Mouse (Mus musculus) left cerebral cortex, adult 6 months (tissue): Measurements from ENCODE around the gene H2-M2. TPM values are rescaled to one million over a fixed set of nuclear protein-coding genes. Genes with fewer than 3 reads are reported as not detected.

Experiments used
- long read RNA-seq, 2 experiments: library from polyadenylated mRNA; unstranded; transcript quantifications; one replicate each; pipeline ENCODE4 v2.0.0; 2019 to 2020
- polyA plus RNA-seq: library from polyadenylated mRNA; unstranded; fragments of <200 nt; fragmentation: Nextera tagmentation; gene quantifications from 2 replicates; pipeline ENCODE4 v1.2.3, GENCODE M21; 2021

H2-M2 gene
- not detected in 2 replicates for polyA plus RNA-seq
- long read RNA-seq, experiment 1 = 0 reads
- long read RNA-seq, experiment 2 = 0 reads

GRCm38 (mm10) chr17:37483452-37483851 lies at the start of gene H2-M2:
H2-M2 (minus strand) TSS chr17:37483552.

GRCm38 (mm10) chr17:37507730-37508129 lies 24.4 kb upstream of the H2-M2 start, which contains the start of gene Olfr111:
Olfr111 (plus strand) TSS chr17:37508030.

GRCm38 (mm10) chr17:37491930-37492518 lies 8.7 kb upstream of the H2-M2 start, which contains the start of gene Olfr110:
Olfr110 (plus strand) TSS chr17:37492468.

GRCm38 (mm10) chr17:37458616-37459015 lies 24.7 kb downstream of the H2-M2 start, which contains the start of gene Olfr109:
Olfr109 (plus strand) TSS chr17:37458916.

DNA sequence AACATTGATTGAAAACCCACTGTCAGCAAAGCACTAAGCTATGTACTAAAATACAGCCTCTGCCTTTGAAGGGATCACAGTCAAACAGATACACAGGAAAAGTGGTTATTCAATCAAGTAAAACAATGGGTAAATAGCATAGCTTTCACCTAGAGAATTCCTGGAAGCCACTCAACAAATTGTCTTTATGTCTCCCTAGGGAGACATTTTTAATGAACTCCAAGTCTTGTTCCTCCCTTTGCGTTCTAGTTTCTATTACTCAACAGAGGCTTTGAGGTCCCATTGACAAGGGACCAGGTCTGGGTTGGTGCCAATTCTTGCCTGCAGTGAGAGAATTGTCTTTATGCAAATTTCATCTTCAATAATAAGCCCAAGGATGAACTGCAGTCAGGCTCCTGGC lies 38.2 kb downstream of the H2-M2 start, which contains the start of gene Olfr108:
TSS of gene Olfr108 (plus strand) at position 301 of the 400 bp plus-strand sequence.

Other genes starting within 250 kb of the H2-M2 start
- not detected in 2 replicates for gene Olfr97, start 246.2 kb downstream of the H2-M2 start, polyA plus RNA-seq
- not detected in 2 replicates for gene Olfr98, start 219.8 kb downstream of the H2-M2 start, polyA plus RNA-seq
- gene H2-M3, start 213.3 kb downstream of the H2-M2 start, polyA plus RNA-seq = 4.9 and 5.0 TPM in 2 replicates
- gene Olfr99, start 200.1 kb downstream of the H2-M2 start, polyA plus RNA-seq = not detected in 2 replicates
- not detected in 2 replicates for gene Olfr101, start 179.2 kb downstream of the H2-M2 start, polyA plus RNA-seq
- not detected in 2 replicates for gene Olfr102, start 166.5 kb downstream of the H2-M2 start, polyA plus RNA-seq
- gene Olfr103, start 143.9 kb downstream of the H2-M2 start, polyA plus RNA-seq = not detected in 2 replicates
- not detected in 2 replicates for gene Olfr104-ps, start 124.0 kb downstream of the H2-M2 start, polyA plus RNA-seq
- not detected in 2 replicates for gene Olfr105-ps, start 104.5 kb downstream of the H2-M2 start, polyA plus RNA-seq
- gene Olfr106-ps, start 93.2 kb downstream of the H2-M2 start, polyA plus RNA-seq = not detected in 2 replicates
- not detected in 2 replicates for gene Olfr107, start 84.3 kb downstream of the H2-M2 start, polyA plus RNA-seq
- not detected in 2 replicates for gene Olfr108, start 38.1 kb downstream of the H2-M2 start, polyA plus RNA-seq
- gene Olfr109, start 24.6 kb downstream of the H2-M2 start, polyA plus RNA-seq = not detected in 2 replicates
- not detected in 2 replicates for gene Olfr110, start 8.9 kb upstream of the H2-M2 start, polyA plus RNA-seq
- gene Olfr111, start 24.5 kb upstream of the H2-M2 start, polyA plus RNA-seq = 0.11 TPM in 1 of 2 replicates, not detected in the other
- not detected in 2 replicates for gene Olfr112, start 85.9 kb upstream of the H2-M2 start, polyA plus RNA-seq
- gene Olfr113, start 94.1 kb upstream of the H2-M2 start, polyA plus RNA-seq = not detected in 2 replicates
- not detected in 2 replicates for gene Olfr114, start 109.2 kb upstream of the H2-M2 start, polyA plus RNA-seq
- not detected in 2 replicates for gene Olfr115, start 143.6 kb upstream of the H2-M2 start, polyA plus RNA-seq
- not detected in 2 replicates for gene Olfr116, start 143.6 kb upstream of the H2-M2 start, polyA plus RNA-seq
- gene Olfr117, start 180.2 kb upstream of the H2-M2 start, polyA plus RNA-seq = not detected in 2 replicates
- not detected in 2 replicates for gene Olfr118, start 183.4 kb upstream of the H2-M2 start, polyA plus RNA-seq
- gene Olfr119, start 213.0 kb upstream of the H2-M2 start, polyA plus RNA-seq = not detected in 2 replicates
- gene Olfr120, start 238.3 kb upstream of the H2-M2 start, polyA plus RNA-seq = not detected in 2 replicates